Mouse (Mus musculus): ENCODE measurements around the gene Ell. TPM values are rescaled to one million over a fixed set of nuclear protein-coding genes. Genes with fewer than 3 reads are reported as not detected.

Gene Ell
- polyA plus RNA-seq, 1 experiment, result 25.1 TPM

GRCm38 (mm10) chr8:70634066-70634465 lies 94.8 kb downstream of the Ell start:
- no peak for DNase-seq (ENCODE audit: extremely low spot score in 1 of 2, low spot score in 1 of 2)

- DNase-seq (ENCODE audit: extremely low spot score in 1 of 2, low spot score in 1 of 2), result no peak
Measured at GRCm38 (mm10) chr8:70635527-70635926, 96.3 kb downstream of the Ell start.

- no peak for DNase-seq (ENCODE audit: extremely low spot score in 1 of 2, low spot score in 1 of 2)
Measured at GRCm38 (mm10) chr8:70636838-70637237, 97.6 kb downstream of the Ell start.

GRCm38 (mm10) chr8:70638752-70639151 lies 99.5 kb downstream of the Ell start:
- no peak for DNase-seq (ENCODE audit: extremely low spot score in 1 of 2, low spot score in 1 of 2)

Other genes starting within 250 kb of the Ell start
- gene Ddx49, start 237.0 kb upstream of the Ell start, polyA plus RNA-seq (2012; rRNA removed), result 48.6 and 51.7 TPM in 2 replicates
- gene Cope, start 236.9 kb upstream of the Ell start, polyA plus RNA-seq (2012; rRNA removed), result 252 and 259 TPM in 2 replicates
- 86.7 and 86.9 TPM in 2 replicates for gene Cers1, start 223.7 kb upstream of the Ell start, polyA plus RNA-seq (2012; rRNA removed)
- 34.8 and 63.7 TPM in 2 replicates for gene Gdf1, start 209.6 kb upstream of the Ell start, polyA plus RNA-seq (2012; rRNA removed)
- 29.5 and 30.8 TPM in 2 replicates for gene Upf1, start 186.2 kb upstream of the Ell start, polyA plus RNA-seq (2012; rRNA removed)
- gene Comp, start 165.9 kb upstream of the Ell start, polyA plus RNA-seq (2012; rRNA removed), result 0.19 and 0.26 TPM in 2 replicates
- 103 and 110 TPM in 2 replicates for gene Crtc1, start 99.9 kb upstream of the Ell start, polyA plus RNA-seq (2012; rRNA removed)
- 59.4 and 59.6 TPM in 2 replicates for gene Klhl26, start 62.5 kb upstream of the Ell start, polyA plus RNA-seq (2012; rRNA removed)
- 263 and 277 TPM in 2 replicates for gene Tmem59l, start 52.1 kb upstream of the Ell start, polyA plus RNA-seq (2012; rRNA removed)
- gene Crlf1, start 46.3 kb upstream of the Ell start, polyA plus RNA-seq (2012; rRNA removed), result 1.8 and 3.4 TPM in 2 replicates
- 197 and 210 TPM in 2 replicates for gene Rex1bd, start 32.7 kb upstream of the Ell start, polyA plus RNA-seq (2012; rRNA removed)
- gene Uba52, start 28.7 kb upstream of the Ell start, polyA plus RNA-seq (2012; rRNA removed), result 901 and 1,108 TPM in 2 replicates
- gene Fkbp8, start 11.7 kb upstream of the Ell start, polyA plus RNA-seq (2012; rRNA removed), result 560 and 609 TPM in 2 replicates
- 60.6 and 61.4 TPM in 2 replicates for gene Kxd1, start 11.5 kb upstream of the Ell start, polyA plus RNA-seq (2012; rRNA removed)
- 69.0 and 81.9 TPM in 2 replicates for gene Isyna1, start 54.9 kb downstream of the Ell start, polyA plus RNA-seq (2012; rRNA removed)
- gene Ssbp4, start 69.4 kb downstream of the Ell start, polyA plus RNA-seq (2012; rRNA removed), result 266 and 276 TPM in 2 replicates
- 0.78 and 0.86 TPM in 2 replicates for gene Lrrc25, start 76.7 kb downstream of the Ell start, polyA plus RNA-seq (2012; rRNA removed)
- gene Gdf15, start 93.0 kb downstream of the Ell start, polyA plus RNA-seq (2012; rRNA removed), result 0.15 and 0.20 TPM in 2 replicates
- 17.2 and 25.8 TPM in 2 replicates for gene Pgpep1, start 120.9 kb downstream of the Ell start, polyA plus RNA-seq (2012; rRNA removed)
- gene Lsm4, start 133.8 kb downstream of the Ell start, polyA plus RNA-seq (2012; rRNA removed), result 113 and 128 TPM in 2 replicates
- 226 and 228 TPM in 2 replicates for gene Jund, start 159.5 kb downstream of the Ell start, polyA plus RNA-seq (2012; rRNA removed)
- 0.32 and 0.40 TPM in 2 replicates for gene Iqcn, start 164.0 kb downstream of the Ell start, polyA plus RNA-seq (2012; rRNA removed)
- 0.12 TPM in 1 of 2 replicates, not detected in the other for gene Gm3336, start 179.1 kb downstream of the Ell start, polyA plus RNA-seq (2012; rRNA removed)
- 4.6 and 5.1 TPM in 2 replicates for gene Pde4c, start 184.3 kb downstream of the Ell start, polyA plus RNA-seq (2012; rRNA removed)
- 1,054 and 1,113 TPM in 2 replicates for gene Rab3a, start 215.2 kb downstream of the Ell start, polyA plus RNA-seq (2012; rRNA removed)
- gene Mpv17l2, start 221.5 kb downstream of the Ell start, polyA plus RNA-seq (2012; rRNA removed), result 47.6 and 60.6 TPM in 2 replicates
- gene Pik3r2, start 237.3 kb downstream of the Ell start, polyA plus RNA-seq (2012; rRNA removed), result 180 and 183 TPM in 2 replicates

Measured in frontal cortex, adult 2 months (tissue).